Mouse (Mus musculus): ENCODE measurements around the gene Clic5.

DNA sequence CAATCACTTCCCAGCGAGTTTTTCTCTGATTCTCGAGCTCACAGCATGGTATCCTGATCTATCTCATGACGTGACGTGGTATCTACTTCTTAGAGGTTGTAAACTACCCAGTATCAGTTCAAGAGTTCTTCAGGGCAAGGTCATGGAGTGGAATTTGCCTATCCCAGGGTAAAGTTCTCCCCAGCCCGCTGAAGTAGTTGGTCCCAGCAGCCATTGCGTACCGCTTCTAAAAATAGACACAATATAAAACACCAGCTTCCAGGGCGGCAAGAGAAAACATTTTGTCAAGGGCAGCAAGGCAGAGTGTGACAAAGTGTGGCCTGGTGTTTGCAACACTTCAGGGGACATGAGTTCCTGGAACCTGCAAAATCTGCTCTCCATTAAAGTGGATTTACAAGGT lies 36.5 kb upstream of the Clic5 start:
- TF ChIP-seq POLR2A (IDR thresholded peaks at IDR 0.05; ENCODE audit: low read depth, low read length) (no peak), CTCF (conservative IDR thresholded peaks at IDR 0.05; ENCODE audit: insufficient read depth, insufficient read length, low read depth, low read length) (no peak)

Measured in kidney, adult 2 months (tissue).